Mouse (Mus musculus) left cerebral cortex, adult 2 months (tissue): ENCODE results near the gene Morn2. TPM values are rescaled to one million over a fixed set of nuclear protein-coding genes. Genes with fewer than 3 reads are reported as not detected.
A peak's percentile ranks its signal among the peaks of the same experiment; 100 is the strongest.
"Not testable (repeated sequence)": the region's sequence is repeated elsewhere in the genome, so short reads cannot be mapped to it uniquely, and the experiment has no call there.

Source experiments
- DNase-seq, 2 experiments: peaks; one replicate each; pipeline ENCODE4 v3.0.0; 2021 to 2022; ENCODE audit warnings: low spot score in 2 of 2, mixed read lengths in 1 of 2; ENCODE audit errors: extremely low spot score in 1 of 2
- H3K27ac ChIP-seq: fragments of 200-600 bp; 2 replicates; pipeline ENCODE4 v1.8.1; 2022
- H3K4me3 ChIP-seq: fragments of 200-600 bp; 2 replicates; pipeline ENCODE4 v1.8.1; 2022
- CTCF ChIP-seq: fragments of 200-600 bp; IDR thresholded peaks from 2 replicates; pipeline ENCODE4 v1.8.1; 2022; ENCODE audit warnings: antibody characterized with exemption, mild to moderate bottlenecking, moderate library complexity
- intact Hi-C: fragments of 180-260 bp; cut with DNase I; formaldehyde crosslinking; loops from one replicate; pipeline ENCODE4 v1.15.1; 2025
- long read RNA-seq, 2 experiments: library from polyadenylated mRNA; stranded (forward); transcript quantifications; one replicate each; pipeline ENCODE4 v2.0.0; 2021; ENCODE audit warnings: borderline mapping rate in 2 of 2
- total RNA-seq, 2 experiments: library from RNA; stranded (reverse); gene quantifications; 2 replicates each; pipeline ENCODE4 v1.2.3; 2021

Morn2 gene
- 10 to 100 TPM; 15.6 to 16.3 TPM for total RNA-seq
- long read RNA-seq, experiment 1, partial matches to known transcripts: 0 of 5 reads
- long read RNA-seq, experiment 1, other reads (novel, unspliced or antisense): 1 of 5 reads
- long read RNA-seq, experiment 2, partial matches to known transcripts: 0 of 2 reads
- long read RNA-seq, experiment 2, other reads (novel, unspliced or antisense): 1 of 2 reads

GRCm38 (mm10) chr17:80290074-80290657 is at the start of gene Morn2, which contains the start of gene Dhx57:
Gene Morn2 (plus strand): TSS chr17:80290203.
Gene Dhx57 (minus strand): TSS chr17:80290476.
- intact Hi-C loops: loop anchor here (2.0 kb wide), 3 partner anchors 43 to 271 kb away; partner anchors contain the start of gene Gm10190
- peak; percentile 98 to 99 for DNase-seq
- H3K4me3 ChIP-seq: peak within 1 kb of the TSS; percentile 99
- peak within 1 kb of the TSS; percentile 88 for H3K27ac ChIP-seq
- no peak for TF ChIP-seq CTCF

GRCm38 (mm10) chr17:80241594-80241993 is 48.4 kb upstream of the Morn2 start:
- Histone ChIP-seq H3K27ac (no peak overlapping the region), H3K4me3 (no peak overlapping the region)
- intact Hi-C loops: no loop called here
- TF ChIP-seq CTCF: no peak
- DNase-seq: no peak

GRCm38 (mm10) chr17:80243116-80243515 is 46.9 kb upstream of the Morn2 start:
- intact Hi-C loops: no loop called here
- no peak for TF ChIP-seq CTCF
- no peak overlapping the region for H3K4me3 ChIP-seq
- H3K27ac ChIP-seq: no peak overlapping the region
- no peak for DNase-seq

- Histone ChIP-seq H3K27ac (no peak overlapping the region), H3K4me3 (no peak overlapping the region)
- DNase-seq: no peak
- no peak for TF ChIP-seq CTCF
- intact Hi-C loops: no loop called here
These were observed 37.1 kb upstream of the Morn2 start for GRCm38 (mm10) chr17:80252757-80253525.

GRCm38 (mm10) chr17:80254421-80254820 is 35.6 kb upstream of the Morn2 start:
- TF ChIP-seq CTCF: no peak
- DNase-seq: no peak
- H3K4me3 ChIP-seq: no peak overlapping the region

GRCm38 (mm10) chr17:80255208-80255607 is 34.8 kb upstream of the Morn2 start:
- Histone ChIP-seq H3K27ac (no peak overlapping the region), H3K4me3 (no peak overlapping the region)
- intact Hi-C loops: no loop called here
- TF ChIP-seq CTCF: no peak
- DNase-seq: no peak

More at GRCm38 (mm10) chr17:80254421-80254820, 35.6 kb upstream of the Morn2 start:
- H3K27ac ChIP-seq: no peak overlapping the region
- intact Hi-C loops: no loop called here

- Histone ChIP-seq H3K27ac (no peak overlapping the region), H3K4me3 (no peak overlapping the region)
- TF ChIP-seq CTCF: no peak
- DNase-seq: no peak
- intact Hi-C loops: no loop called here
These were observed 22.9 kb upstream of the Morn2 start for GRCm38 (mm10) chr17:80267065-80267464.

- intact Hi-C loops: no loop called here
These were observed 21.9 kb upstream of the Morn2 start for GRCm38 (mm10) chr17:80268151-80268550.

GRCm38 (mm10) chr17:80270622-80271021 is 19.4 kb upstream of the Morn2 start:
- H3K4me3 ChIP-seq, intact Hi-C loops, H3K27ac ChIP-seq, DNase-seq: not testable (repeated sequence)

More at GRCm38 (mm10) chr17:80268151-80268550, 21.9 kb upstream of the Morn2 start:
- Histone ChIP-seq H3K27ac (no peak overlapping the region), H3K4me3 (no peak overlapping the region)
- no peak for DNase-seq
- no peak for TF ChIP-seq CTCF

GRCm38 (mm10) chr17:80278255-80278654 is 11.7 kb upstream of the Morn2 start:
- no peak for TF ChIP-seq CTCF
- Histone ChIP-seq H3K27ac (no peak overlapping the region), H3K4me3 (no peak overlapping the region)
- intact Hi-C loops: no loop called here
- DNase-seq: no peak

GRCm38 (mm10) chr17:80279340-80280070 is 10.5 kb upstream of the Morn2 start:
- H3K4me3 ChIP-seq: no peak overlapping the region
- H3K27ac ChIP-seq: no peak overlapping the region
- TF ChIP-seq CTCF: no peak
- intact Hi-C loops: no loop called here
- DNase-seq: no peak

- H3K4me3 ChIP-seq: no peak overlapping the region
- no peak for TF ChIP-seq CTCF
- intact Hi-C loops: no loop called here
- H3K27ac ChIP-seq: no peak overlapping the region
- DNase-seq: no peak
These were observed 5.6 kb upstream of the Morn2 start for GRCm38 (mm10) chr17:80284446-80284845.
